Mouse (Mus musculus) embryonic facial prominence, embryonic 12.5 days (tissue): ENCODE measurements around the gene Chst1. TPM values are rescaled to one million over a fixed set of nuclear protein-coding genes. Genes with fewer than 3 reads are reported as not detected.

Source experiments
- ATAC-seq: fragments of 200-750 bp; cut with Nextera tagmentation; 2 replicates; pipeline ENCODE4 v1.8.0; 2017; ENCODE audit not compliant: insufficient number of reproducible peaks, insufficient read depth, low FRiP score, low TSS enrichment
- H3K27ac ChIP-seq: fragments of 300-500 bp; sonication (generic); 2 replicates; pipeline ENCODE4 v1.5.1; 2016; ENCODE audit warnings: mild to moderate bottlenecking
- H3K27me3 ChIP-seq: fragments of 300-500 bp; sonication (generic); 2 replicates; pipeline ENCODE4 v1.6.1; 2016; ENCODE audit warnings: mild to moderate bottlenecking, moderate library complexity
- H3K36me3 ChIP-seq: fragments of 300-500 bp; sonication (generic); 2 replicates; pipeline ENCODE4 v1.6.1; 2016; ENCODE audit warnings: mild to moderate bottlenecking
- H3K4me1 ChIP-seq: fragments of 300-500 bp; sonication (generic); 2 replicates; pipeline ENCODE4 v1.6.1; 2016
- H3K4me2 ChIP-seq: fragments of 300-500 bp; sonication (generic); replicated peaks from 2 replicates; pipeline ENCODE4 v1.6.1; 2016; ENCODE audit warnings: mild to moderate bottlenecking, moderate library complexity
- H3K4me3 ChIP-seq: fragments of 300-500 bp; sonication (generic); 2 replicates; pipeline ENCODE4 v1.5.1; 2016; ENCODE audit warnings: mild to moderate bottlenecking
- H3K9ac ChIP-seq: fragments of 300-500 bp; sonication (generic); 2 replicates; pipeline ENCODE4 v1.6.1; 2016; ENCODE audit warnings: mild to moderate bottlenecking, moderate library complexity
- H3K9me3 ChIP-seq: fragments of 300-500 bp; sonication (generic); 2 replicates; pipeline ENCODE4 v1.6.1; 2016; ENCODE audit warnings: mild to moderate bottlenecking, moderate library complexity
- WGBS: fragments of 180-500 bp; shearing (Covaris S2); methylation state at CpG from one replicate; pipeline ENCODE4 v1.1.7; 2016; 5-methylcytosine and 5-hydroxymethylcytosine counted together
- polyA plus RNA-seq: library from polyadenylated mRNA; unstranded; fragments of >200 nt; fragmentation: Nextera tagmentation; extraction: Ambion mirVana; gene quantifications from 2 replicates; pipeline ENCODE4 v1.2.1, GENCODE M21; 2016

Gene Chst1
- 7.9 and 8.5 TPM in 2 replicates for polyA plus RNA-seq

DNA sequence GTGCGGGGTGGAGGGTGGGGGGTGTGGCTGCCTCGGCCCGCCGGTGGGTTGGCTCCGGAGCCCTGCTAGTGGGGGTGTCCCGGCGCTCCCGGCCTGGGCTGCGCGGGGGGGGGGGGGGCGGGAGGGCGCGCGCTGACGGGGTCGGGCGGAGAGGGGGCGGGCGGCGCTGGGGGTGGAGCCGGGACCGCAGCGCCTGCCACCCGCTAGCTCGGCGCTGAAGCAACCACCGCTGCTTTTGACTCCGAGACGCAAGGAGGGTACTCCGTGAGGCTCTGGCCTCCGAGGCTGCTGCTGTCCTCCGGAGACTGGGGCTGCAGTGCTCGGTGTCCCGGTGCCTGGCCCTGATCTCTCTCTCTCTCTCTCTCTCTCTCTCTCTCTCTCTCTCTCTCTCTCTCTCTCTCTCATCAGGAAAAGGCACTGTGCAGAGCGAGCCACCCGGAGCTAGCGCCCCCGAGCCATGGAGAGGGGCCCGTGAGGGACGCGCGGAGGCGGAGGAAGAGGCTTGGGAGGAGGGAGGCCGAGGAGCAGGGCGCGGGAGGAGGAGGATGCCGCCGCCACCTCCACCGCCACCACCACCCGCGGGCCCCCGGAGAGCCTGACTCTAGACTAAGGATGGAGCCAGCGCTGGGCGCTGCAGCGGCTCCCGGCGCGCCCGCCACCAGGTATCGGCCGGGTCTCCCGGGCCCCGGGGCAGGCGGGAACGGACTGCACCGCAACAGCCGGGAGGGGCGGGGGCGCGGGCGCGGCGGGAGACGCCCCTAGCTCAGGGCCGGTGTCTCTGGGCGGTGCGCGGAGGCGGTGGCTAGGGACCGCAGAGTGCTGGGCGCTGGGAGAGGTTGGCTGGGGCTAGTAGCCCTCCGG lies at the start of gene Chst1:
Chst1 (plus strand) TSS at position 221 of the 861 bp plus-strand sequence.
- peak; percentile 75 for ATAC-seq
- peak within 1 kb of the TSS; percentile 77 for H3K4me3 ChIP-seq
- peak within 1 kb of the TSS; percentile 60 for H3K27ac ChIP-seq
- under 1% methylated on average over 60 of the region's 82 CpGs for WGBS
- H3K9ac ChIP-seq = peak within 1 kb of the TSS; percentile 85
- no peaks in the 10 kb centered on the region for H3K9me3 ChIP-seq
- no peaks in the 10 kb centered on the region for H3K36me3 ChIP-seq
- H3K4me1 ChIP-seq = peaks cover 24% of the 10 kb centered on the region
- peak within 1 kb of the TSS; percentile 99 for H3K4me2 ChIP-seq
- peaks cover 33% of the 10 kb centered on the region for H3K27me3 ChIP-seq

DNA sequence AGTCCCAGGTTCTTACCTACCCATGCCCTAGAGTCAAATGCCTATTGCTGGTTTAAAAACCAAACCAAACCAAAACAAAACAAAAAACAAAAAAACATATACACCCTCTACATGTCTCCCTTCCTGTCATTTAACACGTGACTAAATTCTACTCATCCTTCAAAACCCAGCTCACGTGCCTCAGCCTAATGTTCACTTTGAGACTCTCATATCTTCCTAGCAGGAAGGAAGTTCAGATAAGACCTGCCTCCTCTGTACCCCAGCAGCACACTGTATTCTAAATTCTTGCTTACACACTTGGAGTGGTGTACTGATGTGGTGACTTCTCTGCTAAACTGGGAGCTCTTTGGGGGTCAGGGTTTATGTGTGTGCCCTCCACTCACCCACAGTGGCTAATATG lies 49.5 kb upstream of the Chst1 start:
- Histone ChIP-seq H3K4me3 (no peak overlapping the region), H3K4me1 (0 out of 2 replicates have a peak, but pooled peaks cover 1% of the 10 kb centered on the region), H3K27ac (no peak overlapping the region), H3K9me3 (no peaks in the 10 kb centered on the region), H3K36me3 (no peaks in the 10 kb centered on the region), H3K4me2 (no peak overlapping the region), H3K9ac (no peak overlapping the region), H3K27me3 (no peaks in the 10 kb centered on the region)
- no peak for ATAC-seq
- WGBS = 61% methylated on average over 2 of the region's 2 CpGs

DNA sequence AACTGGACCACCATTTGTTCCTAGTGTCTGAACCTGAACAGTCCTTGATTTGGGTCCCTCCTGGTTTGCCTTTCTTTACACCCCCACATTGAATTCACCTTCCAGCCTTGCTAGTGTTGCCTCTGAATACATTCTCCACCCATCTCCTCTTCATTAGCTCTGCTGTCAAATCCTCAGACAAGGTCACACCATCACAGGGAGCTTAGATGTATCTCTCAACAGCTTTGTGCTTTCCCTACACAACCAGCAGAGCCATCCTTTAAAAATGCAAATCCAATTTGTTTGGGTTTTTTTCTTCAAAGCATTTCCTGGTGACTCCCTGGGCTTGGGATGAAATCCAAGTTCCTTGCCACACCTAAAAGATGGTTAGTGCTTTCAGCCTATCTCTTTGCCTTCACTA lies 45.0 kb upstream of the Chst1 start:
- Histone ChIP-seq H3K4me2 (no peak overlapping the region), H3K4me3 (no peak overlapping the region), H3K36me3 (no peaks in the 10 kb centered on the region), H3K27me3 (no peaks in the 10 kb centered on the region), H3K9me3 (no peaks in the 10 kb centered on the region), H3K27ac (no peak overlapping the region), H3K9ac (no peak overlapping the region), H3K4me1 (no peaks in the 10 kb centered on the region)
- ATAC-seq = no peak

DNA sequence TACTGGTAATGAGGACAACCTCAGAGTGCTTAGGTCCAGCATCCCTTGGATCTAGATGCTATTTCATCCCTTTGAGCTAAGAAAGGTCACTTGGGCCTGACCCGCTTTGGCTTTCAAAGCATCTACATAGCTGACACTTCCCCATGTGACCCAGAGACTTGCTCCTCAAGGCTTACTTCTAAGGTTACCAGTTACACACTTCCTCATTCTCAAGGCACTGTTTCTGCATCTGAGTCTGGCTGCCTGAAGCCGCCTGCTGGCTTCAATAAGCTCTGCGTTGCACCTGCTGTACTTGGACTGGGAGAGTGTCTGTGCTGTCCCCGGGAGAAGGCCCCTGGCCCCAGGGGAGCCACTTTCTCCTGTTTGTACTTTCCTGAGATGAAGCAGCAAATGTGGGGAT lies 36.6 kb upstream of the Chst1 start:
- Histone ChIP-seq H3K4me3 (no peak overlapping the region), H3K9me3 (peaks cover 8% of the 10 kb centered on the region), H3K27ac (no peak overlapping the region), H3K4me1 (no peaks in the 10 kb centered on the region), H3K9ac (no peak overlapping the region), H3K4me2 (no peak overlapping the region), H3K27me3 (no peaks in the 10 kb centered on the region), H3K36me3 (no peaks in the 10 kb centered on the region)
- no peak for ATAC-seq
- WGBS = 60% methylated on average over 4 of the region's 4 CpGs

DNA sequence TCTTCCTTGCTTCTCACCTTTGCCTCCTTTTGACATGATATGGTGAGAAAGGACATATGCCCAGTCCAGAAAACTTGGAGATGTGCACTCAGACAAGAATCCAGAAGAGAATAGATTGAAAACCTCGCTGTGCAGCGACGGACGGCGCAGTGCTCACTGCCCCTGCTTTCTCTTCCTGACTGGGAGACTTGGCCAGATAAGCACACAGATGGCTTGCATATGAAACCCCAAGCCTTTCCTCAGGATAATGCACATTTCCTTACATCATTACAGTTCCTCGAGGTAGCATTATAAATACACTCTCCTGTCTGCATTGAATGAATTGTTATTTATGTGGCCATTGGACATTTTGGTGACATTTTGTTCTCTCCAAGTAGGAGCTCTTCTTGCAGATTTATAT lies 28.9 kb upstream of the Chst1 start:
- no peaks in the 10 kb centered on the region for H3K27me3 ChIP-seq
- peaks cover 3% of the 10 kb centered on the region for H3K9me3 ChIP-seq
- ATAC-seq = no peak
- no peaks in the 10 kb centered on the region for H3K36me3 ChIP-seq
- H3K4me1 ChIP-seq = no peaks in the 10 kb centered on the region
- H3K4me2 ChIP-seq = no peak overlapping the region
- no peak overlapping the region for H3K9ac ChIP-seq
- 77% methylated on average over 6 of the region's 6 CpGs for whole genome bisulfite sequencing
- H3K4me3 ChIP-seq = no peak overlapping the region
- H3K27ac ChIP-seq = no peak overlapping the region

DNA sequence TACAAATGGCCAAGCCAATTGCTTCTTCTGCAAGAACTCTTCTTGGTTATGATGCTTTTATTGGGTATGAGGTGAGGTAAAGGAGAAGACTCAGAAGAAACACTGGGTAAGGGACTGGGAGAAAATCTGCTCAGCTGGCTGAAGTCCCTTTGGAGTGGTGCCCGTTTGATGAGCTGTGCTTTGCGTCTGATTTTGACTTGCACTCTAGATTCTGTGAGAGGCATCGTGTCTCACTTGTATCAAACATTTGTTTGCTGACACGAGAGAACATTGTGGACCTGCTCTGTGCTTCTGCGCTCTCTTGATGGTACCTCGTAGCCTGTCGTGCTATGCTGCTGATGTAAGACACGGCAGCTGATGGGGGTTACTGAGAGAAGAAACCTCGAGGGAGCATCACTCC lies 21.7 kb upstream of the Chst1 start:
- no peaks in the 10 kb centered on the region for H3K36me3 ChIP-seq
- H3K4me1 ChIP-seq = 0 out of 2 replicates have a peak, but pooled peaks cover 4% of the 10 kb centered on the region
- no peak for ATAC-seq
- no peak overlapping the region for H3K27ac ChIP-seq
- no peak overlapping the region for H3K4me3 ChIP-seq
- no peak overlapping the region for H3K9ac ChIP-seq
- no peak overlapping the region for H3K4me2 ChIP-seq
- no peaks in the 10 kb centered on the region for H3K27me3 ChIP-seq
- no peaks in the 10 kb centered on the region for H3K9me3 ChIP-seq
- WGBS = 74% methylated on average over 9 of the region's 9 CpGs

DNA sequence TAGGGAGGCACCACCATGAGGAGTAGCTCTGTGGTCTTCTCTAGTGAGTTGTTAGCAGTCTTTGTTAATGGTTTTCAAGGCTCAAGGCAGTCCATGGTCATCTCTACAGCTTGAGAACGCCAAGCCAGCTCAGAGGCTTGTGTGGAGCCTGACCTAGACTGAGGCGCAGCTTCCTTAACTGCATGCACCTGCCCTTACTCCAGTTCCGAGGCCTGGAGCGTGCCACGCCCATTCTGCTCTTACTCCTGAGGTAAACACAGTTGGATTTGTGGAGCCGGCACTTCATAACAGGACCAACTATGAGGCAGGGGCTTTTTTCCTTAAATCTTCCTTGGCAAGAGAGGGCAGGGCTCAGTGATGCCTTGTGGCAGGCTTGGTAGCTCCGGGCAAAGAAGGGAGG lies 18.2 kb upstream of the Chst1 start:
- ATAC-seq = no peak
- Histone ChIP-seq H3K9ac (no peak overlapping the region), H3K36me3 (no peaks in the 10 kb centered on the region), H3K4me1 (0 out of 2 replicates have a peak, but pooled peaks cover 4% of the 10 kb centered on the region), H3K4me2 (no peak overlapping the region), H3K9me3 (no peaks in the 10 kb centered on the region), H3K27ac (no peak overlapping the region), H3K27me3 (no peaks in the 10 kb centered on the region), H3K4me3 (no peak overlapping the region)
- WGBS = 93% methylated on average over 7 of the region's 7 CpGs

DNA sequence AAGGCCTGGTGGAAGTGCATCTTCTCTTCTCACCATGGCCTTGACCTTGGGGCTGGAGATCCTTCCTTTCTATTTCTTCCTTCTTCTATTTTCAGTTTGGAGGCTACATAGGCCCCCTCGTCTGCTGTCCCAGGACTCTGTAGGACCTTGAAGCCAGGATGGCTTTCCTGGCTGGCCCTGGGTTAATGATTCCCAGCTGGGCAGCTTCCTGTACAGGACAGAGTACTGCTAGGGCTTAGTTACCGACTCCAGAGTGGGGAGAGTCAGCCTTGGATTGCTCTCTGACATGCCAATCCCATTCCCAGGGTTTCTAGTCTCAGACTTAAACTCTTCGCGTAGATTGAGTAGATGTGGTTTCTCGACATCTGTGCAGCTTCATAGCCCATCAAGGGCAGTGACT lies 16.9 kb upstream of the Chst1 start:
- H3K4me2 ChIP-seq = no peak overlapping the region
- no peak overlapping the region for H3K4me3 ChIP-seq
- WGBS = 55% methylated on average over 5 of the region's 5 CpGs
- H3K27me3 ChIP-seq = no peaks in the 10 kb centered on the region
- no peak for ATAC-seq
- H3K27ac ChIP-seq = no peak overlapping the region
- no peak overlapping the region for H3K9ac ChIP-seq
- no peaks in the 10 kb centered on the region for H3K9me3 ChIP-seq
- H3K36me3 ChIP-seq = no peaks in the 10 kb centered on the region
- 0 out of 2 replicates have a peak, but pooled peaks cover 4% of the 10 kb centered on the region for H3K4me1 ChIP-seq

DNA sequence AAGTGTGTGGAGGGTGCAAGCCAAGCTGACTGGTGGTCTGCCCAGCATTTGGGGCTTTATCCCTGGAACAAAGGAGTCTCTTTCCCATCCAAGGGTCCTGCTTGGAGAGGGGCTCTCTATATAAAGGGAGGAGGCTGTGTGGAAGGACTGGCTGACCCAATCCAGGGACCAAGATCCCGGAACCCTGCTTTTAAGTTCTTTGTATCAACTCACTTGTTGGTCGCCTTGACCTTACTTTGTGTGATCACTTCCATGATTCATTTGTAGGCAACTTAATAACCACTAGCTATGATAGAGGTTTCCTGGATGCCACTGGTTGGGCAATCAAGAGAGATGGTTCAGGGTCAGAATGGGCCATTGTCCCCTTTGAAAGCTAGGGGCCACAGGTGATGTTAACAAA lies 11.7 kb upstream of the Chst1 start:
- Histone ChIP-seq H3K4me2 (no peak overlapping the region), H3K36me3 (no peaks in the 10 kb centered on the region), H3K4me1 (no peaks in the 10 kb centered on the region), H3K4me3 (no peak overlapping the region), H3K27ac (no peak overlapping the region), H3K9ac (no peak overlapping the region), H3K27me3 (no peaks in the 10 kb centered on the region), H3K9me3 (no peaks in the 10 kb centered on the region)
- ATAC-seq = no peak
- WGBS = 80% methylated on average over 2 of the region's 2 CpGs

DNA sequence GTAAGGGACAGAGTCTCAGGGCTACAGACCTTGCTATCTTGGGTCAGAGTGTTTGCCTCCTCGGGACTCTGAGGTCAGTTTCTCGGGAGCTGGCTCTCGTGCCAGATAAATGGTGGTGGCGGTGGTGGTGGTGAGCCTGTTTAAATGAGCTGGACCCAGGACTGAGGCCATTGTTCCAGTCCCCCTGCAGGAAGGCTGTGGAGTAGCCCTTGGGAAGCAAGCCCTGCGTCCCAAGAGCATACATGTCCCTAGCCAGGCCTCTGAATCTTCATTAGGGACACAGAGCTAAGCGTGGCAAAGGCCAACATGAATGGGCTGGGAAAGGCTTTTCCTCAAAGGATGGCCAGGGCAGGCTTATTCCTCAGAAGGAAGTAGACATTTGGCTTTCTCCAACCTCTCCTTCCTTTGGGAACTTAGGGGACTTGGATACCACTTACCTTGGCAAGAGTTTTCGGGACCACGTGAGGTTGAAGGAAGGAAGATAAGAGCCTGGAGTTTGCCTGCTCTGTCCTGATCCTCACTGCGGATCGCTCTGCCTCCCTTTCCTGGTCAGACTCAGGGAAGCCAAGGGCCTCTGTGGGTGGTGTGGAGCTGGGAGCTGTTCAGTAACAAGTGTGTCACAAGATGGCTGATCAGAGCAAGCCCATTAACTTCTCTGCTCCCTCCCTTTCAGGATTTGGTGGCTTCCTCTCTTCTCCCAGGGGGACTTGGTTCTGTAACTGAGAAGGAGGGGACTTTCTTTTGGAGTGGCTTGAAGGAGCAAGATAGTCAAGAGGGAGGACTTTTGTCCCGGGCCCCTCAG lies 4.4 kb upstream of the Chst1 start:
- Histone ChIP-seq H3K27me3 (0 out of 2 replicates have a peak, but pooled peaks cover 9% of the 10 kb centered on the region), H3K4me2 (no peak overlapping the region), H3K4me1 (no peaks in the 10 kb centered on the region), H3K9me3 (no peaks in the 10 kb centered on the region), H3K9ac (no peak overlapping the region), H3K27ac (no peak overlapping the region), H3K4me3 (no peak overlapping the region), H3K36me3 (no peaks in the 10 kb centered on the region)
- 65% methylated on average over 11 of the region's 11 CpGs for WGBS
- ATAC-seq = no peak

DNA sequence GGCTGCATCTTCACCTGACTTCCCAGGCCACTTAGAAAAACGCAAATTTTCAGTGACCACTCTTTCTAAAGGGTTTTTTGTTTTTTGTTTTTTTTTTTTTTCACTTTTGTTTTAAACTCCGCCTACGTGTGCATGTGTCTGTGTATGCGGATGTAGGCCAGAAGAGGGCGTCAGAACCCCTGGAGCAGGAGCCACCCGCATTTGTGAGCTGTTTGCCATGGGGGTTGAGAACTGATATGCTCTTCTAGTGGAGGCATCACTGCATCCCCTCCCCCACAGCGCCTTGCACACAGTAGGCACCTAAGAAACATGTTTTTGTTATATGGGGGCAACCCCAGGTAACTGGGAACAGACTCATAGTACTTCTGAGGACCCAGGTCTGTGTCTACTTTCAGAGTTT lies 2.2 kb upstream of the Chst1 start:
- H3K9me3 ChIP-seq = no peaks in the 10 kb centered on the region
- peaks cover 25% of the 10 kb centered on the region for H3K27me3 ChIP-seq
- no peak overlapping the region for H3K9ac ChIP-seq
- H3K36me3 ChIP-seq = no peaks in the 10 kb centered on the region
- no peak overlapping the region for H3K4me2 ChIP-seq
- H3K27ac ChIP-seq = no peak overlapping the region
- 11% methylated on average over 7 of the region's 7 CpGs for WGBS
- no peak overlapping the region for H3K4me3 ChIP-seq
- no peak for ATAC-seq
- H3K4me1 ChIP-seq = peaks cover 18% of the 10 kb centered on the region
